Mouse (Mus musculus): ENCODE results near the gene Hspe1. TPM values are rescaled to one million over a fixed set of nuclear protein-coding genes. Genes with fewer than 3 reads are reported as not detected.
"Not testable (repeated sequence)": the region's sequence is repeated elsewhere in the genome, so short reads cannot be mapped to it uniquely, and the experiment has no call there.

Gene Hspe1
- polyA plus RNA-seq, 1 experiment from 2014 or later, result 433 TPM

DNA sequence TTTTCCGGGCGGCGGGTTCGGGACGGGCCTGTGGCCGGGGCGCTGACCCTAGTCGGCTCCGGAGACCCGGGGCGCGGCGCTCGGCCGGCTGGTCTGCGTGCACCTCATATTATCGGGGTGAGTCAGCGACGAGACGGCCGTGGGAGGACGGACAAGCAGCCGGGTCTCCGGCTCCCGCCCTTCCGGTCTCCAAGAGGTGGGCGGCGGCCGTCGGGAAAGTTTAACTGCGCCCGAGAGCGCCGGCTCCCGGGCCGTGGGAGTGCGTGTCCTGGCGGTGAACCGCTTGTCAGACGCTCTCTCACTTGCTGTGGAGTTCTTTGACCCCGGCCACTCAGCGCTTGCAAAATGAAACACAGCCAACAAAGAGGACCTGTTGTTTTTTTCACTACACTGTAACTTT, 34.9 kb upstream of the Hspe1 start:
- Histone ChIP-seq H3K27ac (ENCODE audit: low read depth, low read length) (peak overlapping the region; percentile 96), H3K9ac (ENCODE audit: low read depth, low read length) (peak overlapping the region; percentile 82), H3K36me3 (ENCODE audit: control insufficient read depth, insufficient read depth, low read length) (peaks cover 3% of the 10 kb centered on the region), H3K27me3 (ENCODE audit: control insufficient read depth, insufficient read depth, low read length) (no peaks in the 10 kb centered on the region), H3K4me3 (ENCODE audit: low read depth, low read length) (peak overlapping the region; percentile 88), H3K4me2 (peak overlapping the region; percentile 75), H3K9me3 (replicated peaks; ENCODE audit: control insufficient read depth, low read length) (no peaks in the 10 kb centered on the region), H3K4me1 (ENCODE audit: control insufficient read depth, insufficient read depth, low read length) (peaks cover 5% of the 10 kb centered on the region)
- 2% methylated on average over 42 of the region's 42 CpGs for WGBS (ENCODE audit: insufficient replicate concordance)
- ATAC-seq (replicated peaks; ENCODE audit: insufficient number of reproducible peaks, low FRiP score, low TSS enrichment), result peak; percentile 77

DNA sequence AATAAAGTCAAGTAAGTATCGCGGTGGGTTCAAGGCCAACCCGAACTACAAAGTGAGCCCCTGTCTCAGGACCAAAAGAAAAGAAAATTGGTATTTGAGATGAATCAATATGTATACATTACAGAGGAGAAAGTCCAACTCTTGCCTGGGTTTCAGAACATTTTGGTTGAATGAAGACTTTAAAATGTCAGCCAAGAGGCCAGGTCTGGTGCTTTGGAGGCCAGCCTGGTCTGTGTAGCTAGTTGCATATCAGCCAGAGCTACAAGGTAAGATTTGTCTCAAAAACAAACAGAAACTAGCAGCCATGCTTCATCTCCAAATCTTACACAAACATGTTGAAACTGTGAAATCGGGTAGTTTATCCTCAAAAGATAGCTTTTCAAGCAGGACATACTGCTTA, 34.3 kb upstream of the Hspe1 start:
- H3K27ac ChIP-seq (ENCODE audit: low read depth, low read length), result peak overlapping the region; percentile 96
- peaks cover 5% of the 10 kb centered on the region for H3K4me1 ChIP-seq (ENCODE audit: control insufficient read depth, insufficient read depth, low read length)
- H3K4me2 ChIP-seq, result peak overlapping the region; percentile 75
- no peaks in the 10 kb centered on the region for H3K27me3 ChIP-seq (ENCODE audit: control insufficient read depth, insufficient read depth, low read length)
- no peaks in the 10 kb centered on the region for H3K9me3 ChIP-seq (replicated peaks; ENCODE audit: control insufficient read depth, low read length)
- ATAC-seq (replicated peaks; ENCODE audit: insufficient number of reproducible peaks, low FRiP score, low TSS enrichment), result no peak
- H3K9ac ChIP-seq (ENCODE audit: low read depth, low read length), result peak overlapping the region; percentile 82
- 66% methylated on average over 4 of the region's 4 CpGs for WGBS (ENCODE audit: insufficient replicate concordance)
- peak overlapping the region; percentile 88 for H3K4me3 ChIP-seq (ENCODE audit: low read depth, low read length)
- H3K36me3 ChIP-seq (ENCODE audit: control insufficient read depth, insufficient read depth, low read length), result peaks cover 3% of the 10 kb centered on the region

DNA sequence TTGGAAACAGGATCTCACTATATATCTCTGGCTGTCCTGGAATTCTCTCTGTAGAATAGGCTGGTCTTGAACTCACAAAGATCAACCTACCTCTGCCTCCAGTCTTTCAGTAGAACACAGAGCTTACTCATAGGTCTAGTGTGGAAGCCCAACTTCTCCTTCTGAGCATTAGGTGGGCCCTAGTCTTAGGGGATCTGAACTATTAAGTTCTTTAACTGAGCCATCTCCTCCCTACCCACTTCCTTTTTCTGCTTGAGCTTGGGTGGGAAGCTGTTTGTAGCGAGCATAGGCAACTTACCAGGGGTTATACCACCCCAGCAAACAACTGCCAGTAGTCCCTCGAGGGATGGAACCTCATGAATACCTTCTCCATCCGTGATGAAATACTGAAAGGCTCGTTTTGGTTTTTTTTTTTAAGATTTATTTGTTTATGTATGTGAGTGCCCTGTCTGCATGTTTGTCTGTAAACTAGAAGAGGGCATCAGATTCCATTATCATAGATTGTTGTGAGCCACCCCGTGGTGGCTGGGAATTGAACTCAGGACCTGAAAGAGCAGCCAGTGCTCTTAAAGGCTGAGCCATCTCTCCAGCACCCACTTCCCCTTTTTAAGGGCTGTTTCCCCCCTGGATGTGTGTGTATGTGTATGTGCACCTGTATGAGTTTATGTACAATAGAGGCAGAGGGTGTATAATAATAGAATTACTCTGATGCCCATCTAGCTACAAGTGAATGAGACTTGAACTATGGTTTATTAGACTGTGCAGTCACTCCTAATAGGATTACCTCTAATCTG, 32.4 kb upstream of the Hspe1 start:
- Histone ChIP-seq H3K9me3 (replicated peaks; ENCODE audit: control insufficient read depth, low read length) (no peaks in the 10 kb centered on the region), H3K4me2 (no peak overlapping the region), H3K9ac (ENCODE audit: low read depth, low read length) (no peak overlapping the region), H3K27me3 (ENCODE audit: control insufficient read depth, insufficient read depth, low read length) (no peaks in the 10 kb centered on the region), H3K4me1 (ENCODE audit: control insufficient read depth, insufficient read depth, low read length) (peaks cover 5% of the 10 kb centered on the region), H3K27ac (ENCODE audit: low read depth, low read length) (no peak overlapping the region), H3K4me3 (ENCODE audit: low read depth, low read length) (no peak overlapping the region), H3K36me3 (ENCODE audit: control insufficient read depth, insufficient read depth, low read length) (peaks cover 7% of the 10 kb centered on the region)
- 82% methylated on average over 5 of the region's 5 CpGs for WGBS (ENCODE audit: insufficient replicate concordance)
- no peak for ATAC-seq (replicated peaks; ENCODE audit: insufficient number of reproducible peaks, low FRiP score, low TSS enrichment)

DNA sequence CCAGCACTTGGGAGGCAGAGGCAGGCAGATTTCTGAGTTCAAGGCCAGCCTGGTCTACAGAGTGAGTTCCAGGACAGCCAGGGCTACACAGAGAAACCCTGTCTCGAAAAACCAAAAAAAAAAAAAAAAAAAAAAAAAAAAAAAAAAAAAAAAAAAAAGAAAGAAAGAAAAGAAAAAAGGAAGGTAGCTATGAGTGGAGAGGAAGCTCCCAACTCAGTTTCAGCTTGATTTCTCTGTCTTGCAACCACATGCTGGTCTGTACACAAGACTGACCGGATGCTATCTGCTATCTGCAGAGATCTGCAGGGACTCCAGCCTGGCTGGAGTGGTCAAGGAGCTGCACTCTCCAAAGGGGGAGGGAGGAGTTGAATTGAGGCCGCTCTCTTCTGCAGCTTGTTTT, 29.5 kb upstream of the Hspe1 start:
- H3K9ac ChIP-seq (ENCODE audit: low read depth, low read length); H3K27ac ChIP-seq (ENCODE audit: low read depth, low read length); H3K4me2 ChIP-seq; H3K27me3 ChIP-seq (ENCODE audit: control insufficient read depth, insufficient read depth, low read length); H3K4me1 ChIP-seq (ENCODE audit: control insufficient read depth, insufficient read depth, low read length); ATAC-seq (replicated peaks; ENCODE audit: insufficient number of reproducible peaks, low FRiP score, low TSS enrichment); H3K4me3 ChIP-seq (ENCODE audit: low read depth, low read length); H3K36me3 ChIP-seq (ENCODE audit: control insufficient read depth, insufficient read depth, low read length); H3K9me3 ChIP-seq (replicated peaks; ENCODE audit: control insufficient read depth, low read length): not testable (repeated sequence)
- WGBS (ENCODE audit: insufficient replicate concordance), result 66% methylated on average over 2 of the region's 3 CpGs

DNA sequence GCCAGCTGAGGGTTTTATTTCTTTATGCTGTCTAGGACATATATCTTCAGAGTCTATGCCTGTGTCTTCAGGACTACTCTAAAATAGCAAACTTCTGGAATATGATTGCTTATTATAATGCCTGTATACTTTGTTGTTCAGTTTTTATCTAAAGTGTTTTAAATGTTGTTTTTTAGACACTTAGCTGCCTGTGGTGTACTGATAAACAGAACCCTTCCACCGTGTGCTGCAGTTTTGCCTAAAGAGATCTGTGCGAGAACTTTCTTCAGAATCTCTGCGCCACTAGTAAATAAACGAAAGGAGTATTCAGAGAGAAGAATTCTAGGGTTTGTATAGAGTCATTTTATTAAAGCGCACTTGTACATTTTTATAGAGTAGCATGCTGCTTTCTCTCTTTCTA, 26.8 kb upstream of the Hspe1 start:
- Histone ChIP-seq H3K36me3 (ENCODE audit: control insufficient read depth, insufficient read depth, low read length) (peaks cover 15% of the 10 kb centered on the region), H3K4me1 (ENCODE audit: control insufficient read depth, insufficient read depth, low read length) (no peaks in the 10 kb centered on the region), H3K9me3 (replicated peaks; ENCODE audit: control insufficient read depth, low read length) (no peaks in the 10 kb centered on the region), H3K9ac (ENCODE audit: low read depth, low read length) (no peak overlapping the region), H3K27ac (ENCODE audit: low read depth, low read length) (no peak overlapping the region), H3K4me2 (no peak overlapping the region), H3K27me3 (ENCODE audit: control insufficient read depth, insufficient read depth, low read length) (no peaks in the 10 kb centered on the region), H3K4me3 (ENCODE audit: low read depth, low read length) (no peak overlapping the region)
- WGBS (ENCODE audit: insufficient replicate concordance), result 84% methylated on average over 5 of the region's 5 CpGs
- ATAC-seq (replicated peaks; ENCODE audit: insufficient number of reproducible peaks, low FRiP score, low TSS enrichment), result no peak

DNA sequence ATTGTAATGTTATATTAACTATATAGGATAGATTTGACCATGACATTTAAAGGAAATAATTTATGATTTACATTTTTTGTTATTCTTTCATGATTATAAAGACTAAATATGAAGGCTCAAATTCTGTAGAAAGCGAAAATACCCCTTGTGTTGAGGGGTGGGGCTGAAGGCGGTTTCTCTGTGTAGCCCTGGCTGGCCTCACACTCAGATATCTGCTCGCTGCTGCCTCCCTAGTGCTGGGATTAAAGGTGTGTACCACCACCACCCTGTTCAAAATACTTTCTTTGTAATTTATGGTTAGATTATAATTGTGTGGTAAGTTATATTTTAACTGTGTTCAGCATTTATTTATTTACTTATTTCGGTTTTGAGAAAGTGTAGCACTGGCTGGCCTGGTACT, 26.2 kb upstream of the Hspe1 start:
- Histone ChIP-seq H3K36me3 (ENCODE audit: control insufficient read depth, insufficient read depth, low read length) (peaks cover 14% of the 10 kb centered on the region), H3K4me2 (no peak overlapping the region), H3K4me3 (ENCODE audit: low read depth, low read length) (no peak overlapping the region), H3K27me3 (ENCODE audit: control insufficient read depth, insufficient read depth, low read length) (no peaks in the 10 kb centered on the region), H3K4me1 (ENCODE audit: control insufficient read depth, insufficient read depth, low read length) (no peaks in the 10 kb centered on the region), H3K27ac (ENCODE audit: low read depth, low read length) (no peak overlapping the region), H3K9me3 (replicated peaks; ENCODE audit: control insufficient read depth, low read length) (no peaks in the 10 kb centered on the region), H3K9ac (ENCODE audit: low read depth, low read length) (no peak overlapping the region)
- ATAC-seq (replicated peaks; ENCODE audit: insufficient number of reproducible peaks, low FRiP score, low TSS enrichment), result no peak
- 85% methylated on average over 4 of the region's 4 CpGs for WGBS (ENCODE audit: insufficient replicate concordance)

DNA sequence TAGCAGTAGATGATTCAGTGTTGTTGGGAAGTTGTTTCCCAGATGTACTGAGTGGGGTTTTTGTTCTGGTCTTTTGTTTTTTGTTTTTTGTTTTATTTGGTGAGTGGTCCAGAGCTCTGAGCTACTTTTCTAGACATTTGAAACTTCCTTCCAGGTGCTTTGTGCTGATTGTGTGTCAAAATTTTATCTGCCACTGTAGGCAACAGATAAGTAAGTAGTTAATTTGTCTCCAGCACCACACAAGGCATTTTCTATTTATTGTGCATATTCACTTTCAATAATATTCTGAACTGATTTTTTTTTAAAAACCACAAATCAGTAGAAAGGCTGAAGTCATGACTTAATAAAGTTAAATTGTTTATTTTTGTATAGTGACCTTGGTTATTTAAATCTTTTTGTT, 15.6 kb upstream of the Hspe1 start:
- ATAC-seq (replicated peaks; ENCODE audit: insufficient number of reproducible peaks, low FRiP score, low TSS enrichment); H3K4me3 ChIP-seq (ENCODE audit: low read depth, low read length); H3K27me3 ChIP-seq (ENCODE audit: control insufficient read depth, insufficient read depth, low read length); H3K9me3 ChIP-seq (replicated peaks; ENCODE audit: control insufficient read depth, low read length); H3K9ac ChIP-seq (ENCODE audit: low read depth, low read length); H3K4me2 ChIP-seq; H3K27ac ChIP-seq (ENCODE audit: low read depth, low read length): not testable (repeated sequence)
- H3K36me3 ChIP-seq (ENCODE audit: control insufficient read depth, insufficient read depth, low read length), result peaks cover 19% of the 10 kb centered on the region
- H3K4me1 ChIP-seq (ENCODE audit: control insufficient read depth, insufficient read depth, low read length), result peaks cover 13% of the 10 kb centered on the region

DNA sequence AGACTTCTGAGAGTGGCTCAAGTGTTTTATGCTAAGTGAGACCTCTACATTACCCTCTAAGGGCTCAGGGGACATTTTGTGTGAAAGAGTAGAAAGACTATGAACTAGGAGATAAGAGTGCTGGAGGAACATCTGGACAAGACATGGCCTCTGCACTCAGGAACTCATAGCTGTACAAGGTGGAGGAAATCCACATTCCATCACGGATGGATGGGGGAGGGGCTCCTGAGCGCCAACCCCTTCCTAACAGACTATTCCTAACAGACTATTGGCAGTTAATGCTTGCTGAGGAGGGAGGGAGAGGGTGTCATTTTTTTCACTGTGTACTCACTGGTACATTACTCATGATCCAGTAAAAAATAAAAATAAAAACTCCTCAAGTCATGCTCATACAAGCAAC, 13.2 kb upstream of the Hspe1 start:
- Histone ChIP-seq H3K9me3 (replicated peaks; ENCODE audit: control insufficient read depth, low read length) (no peaks in the 10 kb centered on the region), H3K27me3 (ENCODE audit: control insufficient read depth, insufficient read depth, low read length) (no peaks in the 10 kb centered on the region), H3K9ac (ENCODE audit: low read depth, low read length) (no peak overlapping the region), H3K4me2 (no peak overlapping the region), H3K36me3 (ENCODE audit: control insufficient read depth, insufficient read depth, low read length) (peaks cover 18% of the 10 kb centered on the region), H3K4me1 (ENCODE audit: control insufficient read depth, insufficient read depth, low read length) (peaks cover 13% of the 10 kb centered on the region), H3K4me3 (ENCODE audit: low read depth, low read length) (no peak overlapping the region), H3K27ac (ENCODE audit: low read depth, low read length) (peak overlapping the region; percentile 6; the same call in 1 of the 2 replicates)
- WGBS (ENCODE audit: insufficient replicate concordance), result 37% methylated on average over 2 of the region's 2 CpGs
- no peak for ATAC-seq (replicated peaks; ENCODE audit: insufficient number of reproducible peaks, low FRiP score, low TSS enrichment)

All from heart, embryonic 11.5 days (tissue).